Mouse (Mus musculus): Measurements from ENCODE around the gene H2-D1. TPM values are rescaled to one million over a fixed set of nuclear protein-coding genes. Genes with fewer than 3 reads are reported as not detected.

The H2-D1 gene
- total RNA-seq (2023), result 2,305 TPM

GRCm38 (mm10) chr17:35262664-35263522 is at the start of gene H2-D1:
TSS of gene H2-D1 (plus strand) at chr17:35262730.

DNA sequence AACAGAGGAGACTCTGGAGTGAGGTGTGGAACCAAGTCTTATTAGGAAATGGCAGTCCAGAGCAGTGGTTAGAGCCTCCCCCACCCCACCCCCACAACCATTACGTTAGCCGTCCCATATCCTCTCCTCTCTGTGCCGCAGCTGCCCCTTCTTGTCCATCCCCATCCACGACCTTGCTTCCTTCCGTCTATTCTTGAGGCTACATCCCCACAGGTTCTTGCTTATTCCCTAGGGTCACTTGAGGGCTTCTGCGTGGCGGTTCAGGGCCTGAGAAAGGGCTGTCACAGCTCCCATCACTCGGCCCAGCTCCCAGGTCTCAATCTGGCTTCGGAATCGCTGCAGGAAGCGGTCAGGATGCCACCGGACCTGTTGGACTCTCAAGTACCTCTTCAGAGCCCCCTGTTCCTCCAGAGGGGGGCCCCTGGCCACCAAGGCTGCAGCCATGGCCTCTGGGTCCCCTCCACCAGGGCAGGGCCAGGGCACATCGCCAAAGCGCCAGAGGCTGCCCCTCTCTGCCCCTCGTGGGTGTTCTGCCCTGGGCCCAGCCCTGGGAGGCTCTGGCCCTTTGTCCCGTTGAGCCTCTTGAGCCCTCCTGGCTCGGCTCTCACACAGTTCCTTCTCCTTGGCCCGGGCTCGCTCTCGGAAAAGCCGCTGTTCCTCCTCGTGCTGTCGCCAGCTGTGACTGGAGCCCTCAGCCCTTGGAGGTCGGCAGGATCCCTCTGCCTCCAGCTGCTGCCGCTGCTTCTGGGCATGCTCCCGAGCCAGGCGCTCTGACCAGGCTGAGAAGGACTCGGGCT is 42.2 kb upstream of the H2-D1 start, which contains the start of gene Gm16181:
TSS of gene Gm16181 (plus strand) at position 679 of the 797 bp plus-strand sequence.

GRCm38 (mm10) chr17:35233114-35233980 is 29.2 kb upstream of the H2-D1 start, which contains the start of gene Atp6v1g2:
TSS of gene Atp6v1g2 (plus strand) at chr17:35233660.

DNA sequence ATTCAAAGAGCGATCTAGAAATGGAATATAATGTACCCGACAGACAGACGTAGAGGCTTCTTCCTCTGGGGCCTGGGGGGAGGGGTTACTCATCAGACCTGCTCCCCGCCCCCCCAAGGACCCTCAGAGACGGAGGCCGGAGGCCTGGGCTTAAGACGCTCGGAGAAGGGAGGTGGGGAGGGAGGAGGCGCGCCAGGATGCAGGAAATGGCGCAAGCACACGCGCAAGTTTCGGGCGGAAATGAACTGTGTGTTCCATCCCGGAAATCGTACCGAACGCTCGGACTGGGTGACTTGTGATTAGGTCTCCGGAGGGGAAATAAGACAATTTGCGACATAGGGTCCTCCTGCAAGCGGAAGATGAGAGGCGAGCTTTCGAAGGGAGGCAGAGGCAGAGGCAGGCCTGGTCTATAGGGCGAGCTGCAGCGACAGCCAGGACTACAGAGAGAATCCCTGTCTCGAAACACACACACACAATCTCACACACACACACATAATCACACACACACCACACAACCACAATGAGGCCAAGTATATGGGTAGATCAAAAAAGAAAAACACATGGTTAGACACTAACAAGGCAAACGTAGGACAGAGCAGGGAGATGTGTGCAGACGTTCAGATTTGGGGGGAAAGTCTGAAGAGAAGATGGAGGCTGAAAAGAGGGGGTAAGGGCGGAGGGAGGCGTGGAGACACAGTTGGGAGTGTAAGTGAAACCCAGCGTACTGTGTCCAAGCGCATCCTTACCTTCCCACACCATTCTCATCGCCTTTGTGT is 26.7 kb upstream of the H2-D1 start, which contains the start of gene Nfkbil1:
TSS of gene Nfkbil1 (minus strand) at position 179 of the 776 bp plus-strand sequence.

DNA sequence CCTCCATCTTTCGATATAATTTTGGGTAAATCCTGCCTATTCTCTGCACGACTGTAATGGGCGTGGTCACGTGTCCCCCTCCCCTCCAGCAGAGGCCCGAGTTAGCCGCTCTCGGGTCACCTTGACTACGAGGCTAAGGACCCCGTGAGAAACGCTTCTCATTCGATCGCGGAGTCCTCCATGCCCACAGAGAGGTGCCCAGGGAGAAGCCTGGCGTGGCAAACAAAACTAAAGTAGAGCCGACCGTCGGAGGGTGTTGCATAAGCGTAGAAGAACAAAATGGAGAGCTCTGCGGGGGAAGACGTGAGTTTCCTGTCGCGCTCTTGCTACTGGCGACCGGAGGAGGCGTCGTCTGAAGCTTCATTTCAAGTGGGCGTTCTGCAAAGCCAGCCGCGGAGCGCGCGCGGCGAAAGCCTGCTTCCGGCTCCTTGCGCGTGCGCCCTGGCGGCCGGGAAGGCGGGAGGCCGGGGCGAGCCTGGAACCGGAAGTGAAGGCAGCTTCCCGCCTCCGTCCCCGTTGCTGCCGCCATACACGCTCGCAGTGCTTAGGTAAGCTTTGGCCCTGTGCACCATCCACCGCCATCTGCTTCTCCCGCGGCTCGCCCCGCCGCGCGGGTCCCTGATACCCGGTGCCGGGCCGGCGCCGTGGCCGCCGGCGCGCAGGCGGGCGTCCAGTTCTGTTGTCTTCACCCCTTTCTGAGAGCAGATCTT is 21.1 kb upstream of the H2-D1 start, which contains the start of gene Ddx39b:
TSS of gene Ddx39b (plus strand) at position 442 of the 710 bp plus-strand sequence.

Other genes with a start within 250 kb of the H2-D1 start
- 0.80 TPM for gene Vwa7, start 246.2 kb upstream of the H2-D1 start, total RNA-seq (2023)
- 0.70 TPM for gene Sapcd1, start 234.7 kb upstream of the H2-D1 start, total RNA-seq (2023)
- gene Msh5, start 216.0 kb upstream of the H2-D1 start, total RNA-seq (2023), result 2.9 TPM
- 149 TPM for gene Clic1, start 212.8 kb upstream of the H2-D1 start, total RNA-seq (2023)
- 0.64 TPM for gene Ddah2, start 203.7 kb upstream of the H2-D1 start, total RNA-seq (2023)
- not detected for gene Ly6g6c, start 197.3 kb upstream of the H2-D1 start, total RNA-seq (2023)
- not detected for gene Mpig6b, start 196.5 kb upstream of the H2-D1 start, total RNA-seq (2023)
- gene Ly6g6e, start 185.8 kb upstream of the H2-D1 start, total RNA-seq (2023), result not detected
- not detected for gene Ly6g6d, start 184.7 kb upstream of the H2-D1 start, total RNA-seq (2023)
- not detected for gene Ly6g6f, start 177.1 kb upstream of the H2-D1 start, total RNA-seq (2023)
- gene Abhd16a, start 173.5 kb upstream of the H2-D1 start, total RNA-seq (2023), result 70.2 TPM
- not detected for gene Ly6g5c, start 154.5 kb upstream of the H2-D1 start, total RNA-seq (2023)
- gene Ly6g5b, start 147.3 kb upstream of the H2-D1 start, total RNA-seq (2023), result 0.61 TPM
- 22.8 TPM for gene Gpank1, start 141.3 kb upstream of the H2-D1 start, total RNA-seq (2023)
- gene Csnk2b, start 140.7 kb upstream of the H2-D1 start, total RNA-seq (2023), result 143 TPM
- gene D17H6S53E, start 136.4 kb upstream of the H2-D1 start, total RNA-seq (2023), result 21.0 TPM
- gene Apom, start 130.7 kb upstream of the H2-D1 start, total RNA-seq (2023), result not detected
- 377 TPM for gene Bag6, start 127.6 kb upstream of the H2-D1 start, total RNA-seq (2023)
- 311 TPM for gene Prrc2a, start 97.8 kb upstream of the H2-D1 start, total RNA-seq (2023)
- gene Aif1, start 86.7 kb upstream of the H2-D1 start, total RNA-seq (2023), result 2.4 TPM
- gene Lst1, start 74.3 kb upstream of the H2-D1 start, total RNA-seq (2023), result 19.8 TPM
- gene Ltb, start 68.3 kb upstream of the H2-D1 start, total RNA-seq (2023), result 515 TPM
- 17.4 TPM for gene Tnf, start 60.7 kb upstream of the H2-D1 start, total RNA-seq (2023)
- 16.4 TPM for gene Lta, start 57.4 kb upstream of the H2-D1 start, total RNA-seq (2023)
- not detected for gene Gm16181, start 41.9 kb upstream of the H2-D1 start, total RNA-seq (2023)
- gene Atp6v1g2, start 29.1 kb upstream of the H2-D1 start, total RNA-seq (2023), result 2.9 TPM
- gene Nfkbil1, start 26.9 kb upstream of the H2-D1 start, total RNA-seq (2023), result 12.2 TPM
- 460 TPM for gene Ddx39b, start 21.0 kb upstream of the H2-D1 start, total RNA-seq (2023)
- 16.9 TPM for gene H2-Q1, start 57.7 kb downstream of the H2-D1 start, total RNA-seq (2023)
- gene H2-Q2, start 79.5 kb downstream of the H2-D1 start, total RNA-seq (2023), result 10.5 TPM
- 491 TPM for gene H2-Q4, start 116.9 kb downstream of the H2-D1 start, total RNA-seq (2023)
- 143 TPM for gene H2-Q6, start 162.1 kb downstream of the H2-D1 start, total RNA-seq (2023)
- gene H2-Q7, start 176.4 kb downstream of the H2-D1 start, total RNA-seq (2023), result 493 TPM
- 62.6 TPM for gene H2-Q10, start 207.4 kb downstream of the H2-D1 start, total RNA-seq (2023)
- 1.3 TPM for gene Pou5f1, start 243.3 kb downstream of the H2-D1 start, total RNA-seq (2023)

Measured in CD8-positive naive resting alpha-beta T cell, adult 57 days (primary cell).